Mouse (Mus musculus) retina, embryonic 14.5 days (tissue): ENCODE measurements around the gene Myo1d.
A peak's percentile ranks its signal among the peaks of the same experiment; 100 is the strongest.

Experiments used
- DNase-seq: peaks from one replicate; pipeline ENCODE4 v3.0.0-alpha.2; 2015; ENCODE audit warnings: low spot score

Gene Myo1d

DNA sequence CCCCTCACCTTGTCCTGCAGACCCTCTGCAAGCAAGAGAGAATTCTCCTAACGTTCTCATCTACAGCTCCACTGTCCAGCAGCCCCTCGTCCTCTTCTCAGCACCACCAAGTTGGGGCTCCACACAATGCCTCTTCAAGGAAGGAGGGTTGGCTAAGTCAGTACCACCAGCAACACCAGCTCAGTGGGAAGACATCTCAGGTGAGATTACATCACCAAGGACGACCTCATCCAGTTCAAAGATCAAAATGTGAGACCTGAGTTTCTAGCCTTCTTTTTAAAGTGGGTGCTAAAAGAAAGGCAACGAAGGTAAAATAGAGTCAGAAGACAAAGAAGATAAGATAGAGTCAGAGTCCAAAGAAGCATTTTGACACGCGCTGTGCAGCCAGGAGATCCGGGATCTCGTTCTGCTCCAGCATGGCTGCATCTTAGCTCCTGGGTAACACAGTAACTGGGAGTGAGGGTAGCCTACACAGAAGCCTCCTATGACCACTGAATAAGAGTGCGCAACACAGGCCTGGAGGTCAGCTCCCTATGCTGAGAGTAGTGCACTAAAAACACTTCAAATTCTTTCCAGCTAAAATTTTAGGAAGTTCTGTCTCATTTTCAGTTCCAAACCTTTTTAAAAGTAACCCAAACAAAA is 56.3 kb downstream of the Myo1d start:
- no peak for DNase-seq

GRCm38 (mm10) chr11:80719014-80719413 is 60.8 kb downstream of the Myo1d start:
- no peak for DNase-seq

DNA sequence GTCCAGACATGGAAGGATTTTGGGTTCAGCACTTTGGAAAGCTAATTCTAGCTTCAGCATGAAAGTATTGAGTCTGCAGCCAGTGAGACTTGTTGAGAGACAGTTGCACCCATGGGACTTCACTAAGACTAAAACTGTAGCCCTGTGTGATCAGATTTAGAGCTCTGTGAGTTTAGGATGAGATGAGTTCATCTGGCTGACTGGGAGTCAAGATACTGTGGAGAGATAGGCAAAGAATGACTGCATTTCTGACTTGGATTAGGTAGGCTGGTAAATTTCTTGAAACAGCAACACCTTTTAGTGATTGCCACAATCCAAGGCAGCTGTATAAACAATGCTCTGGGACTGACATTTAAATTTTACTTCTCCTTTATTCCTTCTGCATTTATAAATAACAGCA is 61.8 kb downstream of the Myo1d start:
- no peak for DNase-seq

DNA sequence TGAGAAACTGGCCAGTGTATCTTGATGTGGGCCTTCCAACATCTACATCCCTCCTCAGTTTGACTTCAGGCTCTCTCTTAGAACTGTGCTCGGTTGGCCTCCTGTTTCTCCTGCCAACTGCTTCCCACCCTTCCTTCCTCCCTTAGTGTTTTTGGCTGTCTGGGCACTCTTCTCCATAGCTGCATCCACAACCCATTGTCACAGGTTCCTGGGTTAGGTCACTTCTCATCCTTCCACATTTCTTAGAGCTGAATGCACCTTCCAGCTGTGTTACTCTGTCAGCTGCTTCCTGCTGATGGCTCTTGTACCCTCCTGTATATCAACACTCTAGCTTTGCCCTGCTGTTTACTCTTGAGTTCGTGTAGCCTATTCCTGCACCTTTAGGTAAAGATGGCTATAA is 64.7 kb downstream of the Myo1d start:
- DNase-seq, result no peak

DNA sequence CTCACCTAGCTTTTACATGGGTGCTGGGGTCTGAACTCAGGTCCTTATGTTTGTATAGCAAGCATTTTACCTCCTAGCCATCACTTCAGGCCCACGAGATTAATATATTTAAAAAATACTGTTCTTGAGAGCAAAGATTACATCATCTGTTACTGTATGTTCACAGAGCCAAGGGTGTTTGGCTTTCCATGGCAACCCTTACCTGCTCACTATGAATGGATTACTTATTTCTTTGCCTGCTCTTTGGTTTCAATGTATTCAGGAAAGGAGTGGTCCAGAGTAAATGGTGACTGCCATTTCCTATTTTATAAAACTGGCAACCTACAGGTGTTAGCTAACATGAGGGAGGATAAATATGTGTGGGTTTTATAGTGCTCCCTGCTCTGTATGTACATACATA is 66.1 kb downstream of the Myo1d start:
- no peak for DNase-seq

DNA sequence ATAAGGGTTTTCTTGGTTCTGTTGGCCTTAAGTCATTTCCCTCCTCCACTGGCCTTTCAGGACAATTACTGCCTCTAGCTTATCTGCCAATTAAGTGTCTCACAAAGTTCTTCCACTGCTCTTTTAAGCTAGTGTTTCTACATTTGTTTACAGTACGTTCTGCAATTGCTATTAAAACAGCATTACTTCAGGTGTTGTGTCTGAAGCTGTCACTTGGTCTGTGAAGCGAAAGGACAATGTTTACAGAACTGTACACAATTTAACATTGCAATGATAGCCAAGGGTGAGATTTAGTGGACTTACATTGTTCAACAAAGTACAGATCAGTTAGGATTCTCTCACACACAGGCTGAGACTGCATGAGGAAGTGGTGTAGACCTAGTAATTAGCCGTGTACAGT is 67.6 kb downstream of the Myo1d start:
- no peak for DNase-seq

DNA sequence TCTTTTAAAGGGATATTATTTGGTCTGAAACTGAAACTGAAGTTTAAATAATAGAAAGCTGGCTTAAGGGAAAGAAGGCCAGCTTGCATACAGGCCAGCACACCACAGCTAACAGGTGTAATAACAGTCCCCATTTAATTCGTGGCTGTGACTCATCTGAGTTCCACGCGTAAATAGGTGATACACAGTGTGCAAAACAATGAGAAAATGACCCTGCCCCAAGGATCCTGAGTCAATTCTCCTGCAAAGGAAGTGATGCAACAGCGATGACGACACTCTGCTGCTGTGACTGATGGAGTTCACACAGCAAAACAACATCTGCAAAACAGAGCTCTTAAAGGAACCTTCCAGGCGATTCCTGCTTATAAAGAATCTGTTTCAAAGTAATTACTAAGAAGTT is 68.5 kb downstream of the Myo1d start:
- DNase-seq, result no peak

- no peak for DNase-seq
Observed at GRCm38 (mm10) chr11:80700611-80701010, 79.2 kb downstream of the Myo1d start.

GRCm38 (mm10) chr11:80698721-80699120 is 81.1 kb downstream of the Myo1d start:
- DNase-seq, result no peak

DNA sequence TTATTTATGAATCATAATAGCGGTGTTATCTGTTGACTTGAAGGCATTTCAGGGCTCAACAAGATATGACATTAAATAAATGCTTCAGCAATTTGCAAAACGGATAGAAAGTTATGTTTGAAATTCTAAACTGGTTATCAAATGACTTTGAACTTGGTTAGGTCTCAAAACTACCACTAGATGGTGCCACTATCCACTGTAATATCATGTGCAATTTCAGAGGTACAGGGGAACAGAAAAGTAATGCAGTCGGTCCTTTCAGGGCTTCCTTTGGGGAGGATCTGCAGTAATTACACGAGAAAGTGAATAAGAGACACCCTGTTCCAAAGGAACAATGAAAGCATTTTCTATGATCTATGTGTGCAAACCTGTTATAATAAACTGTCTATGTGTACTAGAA is 83.5 kb downstream of the Myo1d start:
- peak; percentile 85 for DNase-seq

DNA sequence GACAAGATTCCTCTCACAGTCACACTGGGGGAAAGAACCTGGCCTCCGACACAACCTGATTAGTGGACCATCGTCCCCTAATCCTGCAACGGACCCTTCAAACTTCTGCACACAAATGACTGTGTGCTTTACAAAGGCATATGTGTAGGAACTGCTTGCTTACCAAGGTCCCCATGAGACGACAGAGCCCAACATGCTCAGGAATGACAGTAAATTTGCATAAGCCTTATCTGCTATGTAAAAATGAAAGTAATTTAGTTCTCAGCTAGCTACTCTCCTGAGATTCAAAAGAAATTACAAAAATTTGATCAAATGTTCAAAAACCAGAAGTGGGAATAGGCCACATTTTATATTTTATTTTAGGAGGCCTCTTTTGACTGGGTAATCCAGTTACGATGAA is 95.2 kb downstream of the Myo1d start:
- DNase-seq, result no peak

- DNase-seq, result no peak
Observed at GRCm38 (mm10) chr11:80682745-80683144, 97.1 kb downstream of the Myo1d start.

DNA sequence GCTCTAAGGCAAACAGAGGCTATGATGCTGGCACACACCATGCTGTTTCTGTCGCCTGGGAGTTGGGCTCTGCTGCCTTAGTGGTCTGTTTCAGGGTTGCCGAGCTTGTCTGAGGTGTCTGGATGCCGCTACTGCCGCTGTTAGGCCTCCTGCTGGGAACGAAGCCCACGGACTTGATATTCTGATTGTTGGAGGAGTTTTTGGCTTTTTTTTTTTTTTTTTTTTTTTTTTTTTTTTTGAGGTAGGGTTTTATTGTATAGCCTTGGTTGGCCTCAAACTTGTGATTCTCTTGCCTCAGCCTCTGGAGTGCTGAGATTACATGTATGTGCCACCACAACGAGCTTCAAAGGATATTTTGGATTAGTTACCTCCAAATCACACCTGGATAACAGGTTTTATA is 106.8 kb downstream of the Myo1d start:
- no peak for DNase-seq

- DNase-seq, result peak; percentile 88
Observed at GRCm38 (mm10) chr11:80670391-80670790, 109.4 kb downstream of the Myo1d start.

- no peak for DNase-seq
Observed at GRCm38 (mm10) chr11:80669934-80670333, 109.9 kb downstream of the Myo1d start.

GRCm38 (mm10) chr11:80666211-80666610 is 113.6 kb downstream of the Myo1d start:
- no peak for DNase-seq

DNA sequence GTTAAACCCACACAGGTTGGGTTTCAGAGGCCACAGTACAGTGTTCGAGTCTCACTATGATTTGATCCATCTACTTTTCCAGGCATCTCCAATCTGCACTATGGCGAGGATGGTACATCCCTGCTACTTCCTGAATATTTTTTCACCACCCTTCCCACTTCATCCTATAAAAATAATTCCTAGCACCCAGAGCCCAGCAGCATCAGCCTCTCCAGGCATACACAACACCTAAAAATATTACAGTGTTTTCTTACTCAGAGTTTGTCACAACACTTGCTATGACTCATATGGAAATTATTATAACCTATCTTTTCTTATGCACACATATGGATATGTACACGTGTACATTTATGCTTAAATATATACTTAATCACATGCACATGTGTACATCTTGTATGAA is 115.6 kb downstream of the Myo1d start:
- no peak for DNase-seq

GRCm38 (mm10) chr11:80645111-80645510 is 134.7 kb downstream of the Myo1d start:
- DNase-seq, result no peak

GRCm38 (mm10) chr11:80628992-80629865 is 150.6 kb downstream of the Myo1d start:
- no peak for DNase-seq

DNA sequence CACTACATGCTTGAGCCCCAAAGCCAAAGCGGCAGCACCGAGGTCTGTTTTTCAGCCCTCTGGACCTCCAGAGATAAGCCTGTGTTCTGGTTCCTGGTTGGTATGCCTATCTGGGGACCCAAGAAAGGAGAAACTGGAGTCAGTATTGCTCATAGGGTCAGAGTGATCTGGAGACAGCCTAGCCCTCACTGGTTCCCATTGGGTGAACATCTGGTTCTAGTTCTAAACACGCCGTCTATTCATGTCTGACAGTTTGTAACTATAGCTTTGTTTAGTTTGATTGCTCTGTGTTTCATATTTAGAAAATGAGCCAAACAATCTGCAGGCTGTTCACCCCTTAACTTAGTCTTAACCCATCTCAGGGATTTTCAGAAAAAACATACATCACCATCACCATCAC is 151.2 kb downstream of the Myo1d start:
- DNase-seq, result no peak

- peak; percentile 60 for DNase-seq
Observed at GRCm38 (mm10) chr11:80623038-80623380, 156.8 kb downstream of the Myo1d start.

GRCm38 (mm10) chr11:80622233-80623037 is 157.4 kb downstream of the Myo1d start:
- DNase-seq, result peak; percentile 80
